Mouse (Mus musculus) CD4-positive, CD25-positive, alpha-beta regulatory T cell, adult 9 weeks (primary cell): ENCODE measurements around the gene Gm11034. TPM values are rescaled to one million over a fixed set of nuclear protein-coding genes. Genes with fewer than 3 reads are reported as not detected.

Experiments used
- polyA plus RNA-seq: library from polyadenylated mRNA; unstranded; fragments of 100-300 nt; shearing (Covaris generic); gene quantifications from one replicate; pipeline ENCODE4 v1.2.1, GENCODE M21; 2017

The Gm11034 gene
- not detected for polyA plus RNA-seq

DNA sequence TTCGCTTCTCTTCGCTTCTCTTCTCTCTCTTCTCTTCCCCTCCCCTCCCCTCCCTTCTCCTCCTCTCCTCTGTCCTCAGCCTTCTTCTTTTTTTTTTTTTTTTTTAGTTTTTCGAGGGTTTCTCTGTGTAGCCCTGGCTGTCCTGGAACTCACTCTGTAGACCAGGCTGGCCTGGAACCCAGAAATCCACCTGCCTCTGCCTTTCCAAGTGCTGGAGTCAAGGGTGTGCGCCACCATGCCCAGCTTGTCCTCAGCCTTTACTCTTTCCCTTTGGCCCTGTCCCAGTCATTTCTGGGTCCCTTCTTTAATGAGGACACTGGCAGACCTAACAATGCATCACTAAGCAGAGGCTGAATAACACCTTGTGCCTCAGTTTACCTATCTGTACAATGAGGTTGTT, at the start of gene Gm11034:
Gm11034 (minus strand) TSS at position 101 of the 400 bp plus-strand sequence.

DNA sequence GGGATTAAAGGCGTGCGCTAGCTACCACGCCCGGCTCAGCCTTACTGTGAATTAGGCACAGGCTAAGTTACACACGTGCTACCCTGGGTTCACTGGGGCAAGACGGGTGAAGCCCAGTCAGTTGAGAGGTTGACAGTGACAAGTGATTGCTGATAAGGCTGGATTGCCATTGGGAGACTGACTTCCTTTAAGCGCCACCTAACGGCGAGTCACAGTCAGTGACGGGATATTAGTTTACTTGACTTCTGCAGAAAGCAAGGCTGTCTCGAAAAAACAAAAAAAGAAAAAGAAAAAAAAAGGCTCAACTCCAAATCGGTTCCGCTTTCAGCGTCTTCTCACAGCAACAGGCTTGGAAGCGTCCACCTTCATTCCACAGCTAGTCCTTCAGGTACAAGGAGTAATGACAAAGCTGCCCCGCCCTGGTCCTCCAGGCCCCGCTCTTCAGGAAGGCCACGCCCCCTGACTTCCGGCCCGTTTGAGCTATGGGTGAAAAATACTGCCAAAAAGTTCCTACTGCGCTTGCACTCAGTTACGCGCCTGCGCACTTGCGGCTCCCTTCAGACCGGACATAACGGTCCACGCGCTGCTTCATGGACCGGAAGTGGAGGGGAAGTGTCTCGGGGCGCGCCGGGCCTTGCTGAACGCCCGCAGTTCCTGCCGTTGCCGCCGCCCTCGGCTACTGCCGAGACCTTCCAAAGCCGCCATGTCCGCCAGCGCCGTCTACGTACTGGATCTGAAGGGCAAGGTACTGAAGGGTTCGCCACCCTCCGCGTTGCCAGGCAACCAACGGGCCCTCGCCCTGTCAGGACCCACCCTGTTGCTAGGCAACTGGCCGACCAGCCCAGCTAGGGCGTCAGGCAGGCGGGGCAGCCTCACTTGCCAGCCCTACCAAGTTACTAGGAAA, 26.3 kb upstream of the Gm11034 start, which contains the start of gene Ap1m1:
Ap1m1 (plus strand) TSS at position 520 of the 904 bp plus-strand sequence.

DNA sequence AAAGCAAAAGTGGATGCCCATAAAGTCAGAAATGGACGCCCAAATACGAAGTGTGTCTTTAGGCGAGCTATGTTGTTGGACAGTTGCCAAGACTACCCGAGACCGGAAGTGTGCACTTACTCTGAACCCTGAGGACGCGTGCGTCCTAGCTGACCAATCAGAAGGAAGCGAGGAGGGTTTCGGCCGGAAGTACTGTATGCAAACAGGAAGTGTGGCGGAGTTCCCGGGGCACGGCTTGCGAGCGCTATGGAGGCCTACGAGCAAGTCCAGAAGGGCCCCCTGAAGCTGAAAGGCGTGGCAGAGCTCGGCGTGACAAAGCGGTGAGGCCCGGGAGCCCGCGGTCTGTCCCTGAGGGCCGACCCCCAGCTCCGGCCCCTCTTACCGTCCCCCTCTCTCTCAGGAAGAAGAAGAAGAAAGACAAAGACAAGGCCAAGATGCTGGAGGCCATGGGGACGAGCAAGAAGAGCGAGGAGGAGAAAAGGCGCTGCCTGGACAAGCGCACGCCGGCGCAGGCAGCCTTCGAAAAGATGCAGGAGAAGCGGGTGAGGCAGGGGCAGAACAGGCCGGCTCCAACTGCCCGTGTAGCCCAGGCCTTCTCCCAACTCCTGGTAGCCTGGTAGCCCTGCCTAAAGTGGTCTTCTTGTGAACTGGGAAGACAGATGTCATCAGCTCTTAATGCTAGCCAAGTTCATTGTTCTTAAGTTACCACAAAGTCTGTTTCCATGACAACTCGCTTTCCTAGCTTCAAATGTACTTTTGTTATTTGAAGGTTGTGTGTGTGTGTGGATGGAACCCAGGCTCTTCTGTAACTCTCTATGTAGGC, 6.3 kb upstream of the Gm11034 start, which contains the start of gene Fam32a:
Fam32a (plus strand) TSS at position 190 of the 823 bp plus-strand sequence.

DNA sequence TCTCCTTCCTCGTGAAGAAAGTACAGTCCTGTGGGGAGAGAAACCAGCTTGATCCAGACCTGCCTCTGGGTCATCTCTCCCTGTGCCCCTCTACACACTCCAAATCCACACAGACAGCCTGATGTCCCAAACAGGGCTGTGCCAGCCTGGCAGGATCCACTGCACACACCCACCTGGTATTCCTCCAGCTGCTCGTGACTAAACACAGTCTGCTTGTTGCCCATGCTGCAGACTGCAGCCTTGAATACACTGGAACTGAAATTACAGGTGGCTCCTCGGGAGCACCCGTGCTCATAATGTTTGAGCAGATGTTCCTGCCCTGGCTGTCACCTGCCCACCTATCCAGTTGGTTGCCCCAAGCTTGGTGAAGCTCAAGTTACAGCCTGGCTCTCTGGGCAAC, 685 bp downstream of the Gm11034 start, which contains the start of gene Cib3:
Cib3 (minus strand) TSS at position 87 of the 400 bp plus-strand sequence.

DNA sequence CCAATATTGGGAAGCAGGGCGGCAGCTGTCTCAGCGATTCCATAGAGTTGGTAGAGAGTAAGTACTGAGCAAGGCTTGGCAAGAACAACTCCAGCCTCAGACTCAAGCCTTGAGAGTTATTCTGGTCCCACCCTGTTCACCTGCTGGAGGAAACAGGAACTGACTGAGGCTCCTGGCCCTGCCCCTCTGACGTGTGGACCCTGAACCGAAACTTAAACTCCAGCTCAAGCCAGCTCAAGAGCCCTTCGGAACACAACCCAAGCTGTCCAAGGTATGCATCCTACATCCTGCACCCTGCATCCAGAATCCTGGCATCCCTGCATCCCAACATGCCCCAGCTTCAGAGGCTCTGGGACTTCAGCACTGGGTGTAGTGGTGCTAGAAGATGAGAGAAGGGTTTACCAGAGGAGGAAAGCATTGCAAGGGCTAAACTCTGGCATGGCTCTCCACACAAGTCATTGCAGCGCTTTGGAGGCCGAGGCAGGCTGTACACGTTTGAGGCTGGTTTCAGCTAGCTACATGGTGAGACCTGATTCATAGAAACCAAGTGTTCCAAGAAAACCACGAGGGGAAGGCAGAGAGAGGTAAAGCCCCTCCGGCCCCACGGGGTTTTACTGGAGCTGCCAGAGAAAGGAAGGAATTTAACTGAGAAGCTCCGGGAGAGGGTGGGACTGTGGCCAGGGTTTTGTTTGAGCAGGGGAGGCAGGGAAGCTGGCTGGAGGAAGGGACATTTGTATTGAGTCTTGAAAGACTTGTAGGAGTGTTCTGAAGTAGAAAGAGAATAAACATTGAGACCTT, 23.8 kb downstream of the Gm11034 start, which contains the start of gene Hsh2d:
Hsh2d (plus strand) TSS at position 222 of the 798 bp plus-strand sequence.

Other genes starting within 250 kb of the Gm11034 start
- gene Cyp4f18, start 204.0 kb downstream of the Gm11034 start, polyA plus RNA-seq, result 0.92 TPM
- gene Olfr372, start 172.4 kb downstream of the Gm11034 start, polyA plus RNA-seq, result not detected
- gene Olfr373, start 130.5 kb downstream of the Gm11034 start, polyA plus RNA-seq, result 0.26 TPM
- gene Olfr374, start 106.6 kb downstream of the Gm11034 start, polyA plus RNA-seq, result 0.19 TPM
- gene Tpm4, start 78.7 kb downstream of the Gm11034 start, polyA plus RNA-seq, result 240 TPM
- gene Rab8a, start 52.4 kb downstream of the Gm11034 start, polyA plus RNA-seq, result 226 TPM
- 35.8 TPM for gene Hsh2d, start 24.0 kb downstream of the Gm11034 start, polyA plus RNA-seq
- gene Cib3, start 799 bp downstream of the Gm11034 start, polyA plus RNA-seq, result 0.14 TPM
- gene Fam32a, start 6.1 kb upstream of the Gm11034 start, polyA plus RNA-seq, result 123 TPM
- 194 TPM for gene Ap1m1, start 26.4 kb upstream of the Gm11034 start, polyA plus RNA-seq
- gene Gm10282, start 91.6 kb upstream of the Gm11034 start, polyA plus RNA-seq, result 3.9 TPM
- gene Klf2, start 105.4 kb upstream of the Gm11034 start, polyA plus RNA-seq, result 15.6 TPM
- gene Eps15l1, start 207.8 kb upstream of the Gm11034 start, polyA plus RNA-seq, result 53.4 TPM
- 0.88 TPM for gene Calr3, start 230.2 kb upstream of the Gm11034 start, polyA plus RNA-seq
- gene 1700030K09Rik, start 230.2 kb upstream of the Gm11034 start, polyA plus RNA-seq, result 10.5 TPM